Mouse (Mus musculus) olfactory bulb, adult 2 months (tissue): Measurements from ENCODE around the gene Scaf11. TPM values are rescaled to one million over a fixed set of nuclear protein-coding genes. Genes with fewer than 3 reads are reported as not detected.

Source experiments
- H3K27ac ChIP-seq: fragments of 200-500 bp; 2 replicates; pipeline ENCODE4 v1.5.1; 2012; ENCODE audit warnings: low read depth, low read length; ENCODE audit not compliant: insufficient read depth
- H3K4me1 ChIP-seq: fragments of 200-500 bp; 2 replicates; pipeline ENCODE4 v1.6.1; 2012; ENCODE audit warnings: low read length; ENCODE audit not compliant: control insufficient read depth, insufficient read depth
- H3K4me3 ChIP-seq: fragments of 200-500 bp; 2 replicates; pipeline ENCODE4 v1.5.1; 2012; ENCODE audit warnings: mild to moderate bottlenecking, low read depth, low read length, moderate library complexity; ENCODE audit not compliant: insufficient read depth
- CTCF ChIP-seq: fragments of 200-500 bp; IDR thresholded peaks from 2 replicates; pipeline ENCODE4 v1.5.1; 2012; ENCODE audit warnings: low read depth, mild to moderate bottlenecking, low read length, moderate library complexity; ENCODE audit not compliant: insufficient read depth
- POLR2A ChIP-seq: fragments of 200-500 bp; IDR thresholded peaks from 2 replicates; pipeline ENCODE4 v1.6.1; 2012; ENCODE audit warnings: mild to moderate bottlenecking, low read depth, low read length, moderate library complexity; ENCODE audit not compliant: insufficient read depth
- WGBS: fragments of 180-500 bp; shearing (Covaris S2); methylation state at CpG from one replicate; pipeline ENCODE4 v1.1.7; 2018; 5-methylcytosine and 5-hydroxymethylcytosine counted together
- polyA plus RNA-seq: library from polyadenylated mRNA; stranded (reverse); fragments of >200 nt; gene quantifications from 2 replicates; pipeline ENCODE4 v1.2.4, GENCODE M21; 2012; ENCODE audit warnings: low replicate concordance; ENCODE audit not compliant: missing spikeins, insufficient read depth, insufficient read length

The Scaf11 gene
- polyA plus RNA-seq, 1 experiment, result not detected

- WGBS, result 49% methylated on average over 3 of the region's 3 CpGs
- no peak for TF ChIP-seq POLR2A
- TF ChIP-seq CTCF, result no peak
- Histone ChIP-seq H3K27ac (no peak overlapping the region), H3K4me3 (no peak overlapping the region), H3K4me1 (no peaks in the 10 kb centered on the region)
Observed at GRCm38 (mm10) chr15:96365351-96365750, 95.3 kb downstream of the Scaf11 start.

Other genes starting within 250 kb of the Scaf11 start
- gene Arid2, start 173.3 kb downstream of the Scaf11 start, polyA plus RNA-seq, result 35.6 TPM in 1 of 2 replicates, not detected in the other
- gene Slc38a1, start 182.1 kb upstream of the Scaf11 start, polyA plus RNA-seq, result 186 TPM in 1 of 2 replicates, not detected in the other
- gene Slc38a2, start 238.9 kb upstream of the Scaf11 start, polyA plus RNA-seq, result 275 TPM in 1 of 2 replicates, not detected in the other